Mouse (Mus musculus): ENCODE data around the gene Mosmo.

DNA sequence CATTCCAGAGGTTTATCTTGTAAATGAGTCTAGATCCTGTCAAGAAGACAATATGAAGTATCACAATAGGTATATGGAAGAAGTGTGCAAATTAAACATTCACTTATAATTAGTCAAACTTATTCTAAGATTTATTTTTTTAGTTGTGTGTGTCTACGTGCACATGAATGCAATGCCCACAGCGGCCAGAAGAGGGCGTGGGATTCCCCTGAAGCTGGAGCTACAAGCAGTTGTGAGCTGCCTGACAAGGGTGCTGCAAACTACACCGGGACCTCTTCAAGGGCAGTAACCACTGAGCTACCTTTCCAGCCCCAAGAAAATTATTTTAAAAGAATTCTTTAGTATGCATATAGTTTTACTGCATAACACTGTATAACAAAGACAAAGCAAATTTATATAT, 13.2 kb downstream of the Mosmo start:
- TF ChIP-seq POLR2A (IDR thresholded peaks at IDR 0.05; ENCODE audit: low read depth, low read length) (no peak), CTCF (IDR thresholded peaks at IDR 0.05; ENCODE audit: borderline replicate concordance, insufficient read depth, low read length) (no peak)
